ENCODE assay signal across 23 mouse cellular contexts in the genomic region with DNA sequence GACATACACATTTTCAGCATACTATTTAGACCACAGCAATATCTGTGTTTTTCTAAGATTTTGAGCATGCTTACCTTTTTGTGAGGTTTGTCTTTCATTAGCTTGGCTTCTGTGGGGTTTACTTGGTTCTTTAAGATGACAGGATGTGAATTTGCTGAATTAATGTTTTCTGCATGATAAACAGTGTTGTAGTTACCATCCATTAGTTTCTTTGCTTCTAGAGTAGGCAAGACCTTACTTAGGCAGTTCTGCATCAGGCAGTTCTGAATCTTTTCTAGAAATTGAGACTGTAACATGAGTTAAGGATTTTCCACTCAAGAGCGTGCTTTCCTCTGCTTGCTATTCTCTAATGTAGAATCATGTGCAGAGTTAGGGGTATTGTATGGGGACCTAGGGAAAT.
"Had no signal": no experiment of that assay in that cellular context is flagged by ENCODE, and none has a peak within 500 bp of the region (broad histone marks: within the 10 kb centered on the region; RNA-seq: fewer than 3 reads in every experiment).

No protein-coding gene starts in this region.

- ATAC-seq: intestine, postnatal 0 days; liver, embryonic 12.5 days; midbrain, embryonic 13.5 days; midbrain, embryonic 16.5 days had no signal

- H3K27me3 ChIP-seq: kidney, embryonic 15.5 days; limb, embryonic 13.5 days; liver, embryonic 12.5 days; liver, embryonic 15.5 days; megakaryocyte, embryonic 14.5 days; midbrain, embryonic 13.5 days; neural tube, embryonic 13.5 days; stomach, embryonic 15.5 days had no signal

- DNase-seq: kidney, adult 8-10 months; kidney, postnatal 10 days; kidney, postnatal 36 days; liver; lung, adult 2 months; lung, postnatal 14 days; retina, postnatal 1 day; right cerebral cortex, postnatal 25 days; spleen, adult 18-20 months; thymus, postnatal 25 days had no signal

- H3K4me2 ChIP-seq: kidney, embryonic 15.5 days; limb, embryonic 13.5 days; liver, embryonic 12.5 days; liver, embryonic 15.5 days; midbrain, embryonic 13.5 days; neural tube, embryonic 13.5 days; stomach, embryonic 15.5 days had no signal

- H3K27ac ChIP-seq: kidney, embryonic 15.5 days; limb, embryonic 10.5 days; limb, embryonic 13.5 days; liver, embryonic 12.5 days; liver, embryonic 15.5 days; midbrain, embryonic 10.5 days; midbrain, embryonic 13.5 days; neural tube, embryonic 13.5 days; stomach, embryonic 15.5 days had no signal

- H3K36me3 ChIP-seq: kidney, embryonic 15.5 days; limb, embryonic 10.5 days; limb, embryonic 13.5 days; liver, embryonic 15.5 days; midbrain, embryonic 10.5 days; midbrain, embryonic 13.5 days; neural tube, embryonic 13.5 days; stomach, embryonic 15.5 days had no signal

- H3K9me3 ChIP-seq: kidney, embryonic 15.5 days; limb, embryonic 10.5 days; limb, embryonic 13.5 days; liver, embryonic 12.5 days; liver, embryonic 15.5 days; megakaryocyte, embryonic 14.5 days; midbrain, embryonic 10.5 days; midbrain, embryonic 13.5 days; neural tube, embryonic 13.5 days; stomach, embryonic 15.5 days had no signal

- H3K4me3 ChIP-seq: kidney, embryonic 15.5 days; limb, embryonic 10.5 days; limb, embryonic 13.5 days; liver, embryonic 12.5 days; liver, embryonic 15.5 days; megakaryocyte, embryonic 14.5 days; midbrain, embryonic 10.5 days; midbrain, embryonic 13.5 days; myocyte; neural tube, embryonic 13.5 days; stomach, embryonic 15.5 days had no signal

- H3K9ac ChIP-seq: kidney, embryonic 15.5 days; limb, embryonic 13.5 days; liver, embryonic 12.5 days; liver, embryonic 15.5 days; midbrain, embryonic 13.5 days; neural tube, embryonic 13.5 days; stomach, embryonic 15.5 days had no signal

- H3K4me1 ChIP-seq: kidney, embryonic 15.5 days; limb, embryonic 10.5 days; limb, embryonic 13.5 days; liver, embryonic 15.5 days; midbrain, embryonic 10.5 days; midbrain, embryonic 13.5 days; neural tube, embryonic 13.5 days; stomach, embryonic 15.5 days had no signal
